Mouse (Mus musculus): ENCODE results near the gene Grap. TPM values are rescaled to one million over a fixed set of nuclear protein-coding genes. Genes with fewer than 3 reads are reported as not detected.

Grap gene
- polyA plus RNA-seq, 1 experiment from 2014 or later: 10.2 TPM

- Histone ChIP-seq H3K4me3 (replicated peaks; ENCODE audit: low read length) (no peak overlapping the region), H3K4me2 (ENCODE audit: low read length) (no peak overlapping the region), H3K9me3 (ENCODE audit: control insufficient read depth, low read length) (no peaks in the 10 kb centered on the region), H3K27ac (ENCODE audit: low read length) (no peak overlapping the region), H3K9ac (replicated peaks; ENCODE audit: low read depth, low read length) (no peak overlapping the region), H3K27me3 (replicated peaks; ENCODE audit: control insufficient read depth, insufficient read depth, low read length) (no peaks in the 10 kb centered on the region), H3K36me3 (ENCODE audit: control insufficient read depth, insufficient read depth) (no peaks in the 10 kb centered on the region), H3K4me1 (replicated peaks; ENCODE audit: control insufficient read depth, insufficient read depth, low read length) (no peaks in the 10 kb centered on the region)
- ATAC-seq: no peak
- WGBS: 81% methylated on average over 4 of the region's 4 CpGs
Measured at GRCm38 (mm10) chr11:61665401-61665800, 12.3 kb downstream of the Grap start.

- Histone ChIP-seq H3K9ac (replicated peaks; ENCODE audit: low read depth, low read length) (no peak overlapping the region), H3K4me3 (replicated peaks; ENCODE audit: low read length) (no peak overlapping the region), H3K27me3 (replicated peaks; ENCODE audit: control insufficient read depth, insufficient read depth, low read length) (no peaks in the 10 kb centered on the region), H3K9me3 (ENCODE audit: control insufficient read depth, low read length) (no peaks in the 10 kb centered on the region), H3K4me1 (replicated peaks; ENCODE audit: control insufficient read depth, insufficient read depth, low read length) (no peaks in the 10 kb centered on the region), H3K4me2 (ENCODE audit: low read length) (no peak overlapping the region), H3K27ac (ENCODE audit: low read length) (no peak overlapping the region), H3K36me3 (ENCODE audit: control insufficient read depth, insufficient read depth) (no peaks in the 10 kb centered on the region)
- ATAC-seq: no peak
- WGBS: 55% methylated on average over 7 of the region's 7 CpGs
Measured at GRCm38 (mm10) chr11:61665991-61666799, 13.1 kb downstream of the Grap start.

GRCm38 (mm10) chr11:61667248-61667647 is 14.2 kb downstream of the Grap start:
- Histone ChIP-seq H3K4me3 (replicated peaks; ENCODE audit: low read length) (no peak overlapping the region), H3K4me1 (replicated peaks; ENCODE audit: control insufficient read depth, insufficient read depth, low read length) (no peaks in the 10 kb centered on the region), H3K4me2 (ENCODE audit: low read length) (no peak overlapping the region), H3K27ac (ENCODE audit: low read length) (no peak overlapping the region), H3K27me3 (replicated peaks; ENCODE audit: control insufficient read depth, insufficient read depth, low read length) (no peaks in the 10 kb centered on the region), H3K36me3 (ENCODE audit: control insufficient read depth, insufficient read depth) (no peaks in the 10 kb centered on the region), H3K9ac (replicated peaks; ENCODE audit: low read depth, low read length) (no peak overlapping the region), H3K9me3 (ENCODE audit: control insufficient read depth, low read length) (no peaks in the 10 kb centered on the region)
- 84% methylated on average over 5 of the region's 5 CpGs for WGBS
- ATAC-seq: no peak

GRCm38 (mm10) chr11:61667782-61668181 is 14.7 kb downstream of the Grap start:
- no peak for ATAC-seq
- H3K9ac ChIP-seq (replicated peaks; ENCODE audit: low read depth, low read length): no peak overlapping the region
- H3K4me1 ChIP-seq (replicated peaks; ENCODE audit: control insufficient read depth, insufficient read depth, low read length): no peaks in the 10 kb centered on the region
- 85% methylated on average over 5 of the region's 5 CpGs for WGBS
- no peak overlapping the region for H3K4me3 ChIP-seq (replicated peaks; ENCODE audit: low read length)
- H3K9me3 ChIP-seq (ENCODE audit: control insufficient read depth, low read length): no peaks in the 10 kb centered on the region
- no peaks in the 10 kb centered on the region for H3K27me3 ChIP-seq (replicated peaks; ENCODE audit: control insufficient read depth, insufficient read depth, low read length)
- no peaks in the 10 kb centered on the region for H3K36me3 ChIP-seq (ENCODE audit: control insufficient read depth, insufficient read depth)
- no peak overlapping the region for H3K27ac ChIP-seq (ENCODE audit: low read length)
- H3K4me2 ChIP-seq (ENCODE audit: low read length): no peak overlapping the region

GRCm38 (mm10) chr11:61669492-61670490 is 16.7 kb downstream of the Grap start:
- Histone ChIP-seq H3K9me3 (ENCODE audit: control insufficient read depth, low read length) (no peaks in the 10 kb centered on the region), H3K4me3 (replicated peaks; ENCODE audit: low read length) (no peak overlapping the region), H3K27ac (ENCODE audit: low read length) (no peak overlapping the region), H3K4me2 (ENCODE audit: low read length) (no peak overlapping the region), H3K9ac (replicated peaks; ENCODE audit: low read depth, low read length) (no peak overlapping the region), H3K4me1 (replicated peaks; ENCODE audit: control insufficient read depth, insufficient read depth, low read length) (peaks cover 3% of the 10 kb centered on the region), H3K27me3 (replicated peaks; ENCODE audit: control insufficient read depth, insufficient read depth, low read length) (no peaks in the 10 kb centered on the region), H3K36me3 (ENCODE audit: control insufficient read depth, insufficient read depth) (no peaks in the 10 kb centered on the region)
- WGBS: 85% methylated on average over 14 of the region's 14 CpGs
- ATAC-seq: no peak

GRCm38 (mm10) chr11:61671781-61672383 is 18.8 kb downstream of the Grap start:
- Histone ChIP-seq H3K4me1 (replicated peaks; ENCODE audit: control insufficient read depth, insufficient read depth, low read length) (peaks cover 5% of the 10 kb centered on the region), H3K27ac (ENCODE audit: low read length) (no peak overlapping the region), H3K9ac (replicated peaks; ENCODE audit: low read depth, low read length) (no peak overlapping the region), H3K36me3 (ENCODE audit: control insufficient read depth, insufficient read depth) (no peaks in the 10 kb centered on the region), H3K27me3 (replicated peaks; ENCODE audit: control insufficient read depth, insufficient read depth, low read length) (no peaks in the 10 kb centered on the region), H3K4me2 (ENCODE audit: low read length) (no peak overlapping the region), H3K4me3 (replicated peaks; ENCODE audit: low read length) (no peak overlapping the region), H3K9me3 (ENCODE audit: control insufficient read depth, low read length) (no peaks in the 10 kb centered on the region)
- 69% methylated on average over 19 of the region's 19 CpGs for WGBS
- ATAC-seq: no peak

- ATAC-seq: no peak
- Histone ChIP-seq H3K27ac (ENCODE audit: low read length) (no peak overlapping the region), H3K4me3 (replicated peaks; ENCODE audit: low read length) (no peak overlapping the region), H3K27me3 (replicated peaks; ENCODE audit: control insufficient read depth, insufficient read depth, low read length) (no peaks in the 10 kb centered on the region), H3K36me3 (ENCODE audit: control insufficient read depth, insufficient read depth) (no peaks in the 10 kb centered on the region), H3K9me3 (ENCODE audit: control insufficient read depth, low read length) (no peaks in the 10 kb centered on the region), H3K9ac (replicated peaks; ENCODE audit: low read depth, low read length) (no peak overlapping the region), H3K4me2 (ENCODE audit: low read length) (no peak overlapping the region), H3K4me1 (replicated peaks; ENCODE audit: control insufficient read depth, insufficient read depth, low read length) (peaks cover 5% of the 10 kb centered on the region)
- WGBS: 32% methylated on average over 8 of the region's 8 CpGs
Measured at GRCm38 (mm10) chr11:61673686-61674085, 20.6 kb downstream of the Grap start.

- 23% methylated on average over 18 of the region's 19 CpGs for WGBS
- no peak overlapping the region for H3K9ac ChIP-seq (replicated peaks; ENCODE audit: low read depth, low read length)
- H3K9me3 ChIP-seq (ENCODE audit: control insufficient read depth, low read length): no peaks in the 10 kb centered on the region
- ATAC-seq: peak; percentile 36; the same call in 1 of the 2 replicates
- no peaks in the 10 kb centered on the region for H3K36me3 ChIP-seq (ENCODE audit: control insufficient read depth, insufficient read depth)
- H3K4me3 ChIP-seq (replicated peaks; ENCODE audit: low read length): no peak overlapping the region
- H3K4me1 ChIP-seq (replicated peaks; ENCODE audit: control insufficient read depth, insufficient read depth, low read length): peaks cover 5% of the 10 kb centered on the region
- H3K27ac ChIP-seq (ENCODE audit: low read length): no peak overlapping the region
- H3K4me2 ChIP-seq (ENCODE audit: low read length): no peak overlapping the region
- H3K27me3 ChIP-seq (replicated peaks; ENCODE audit: control insufficient read depth, insufficient read depth, low read length): no peaks in the 10 kb centered on the region
Measured at GRCm38 (mm10) chr11:61674151-61674838, 21.2 kb downstream of the Grap start.

Measured in forebrain, embryonic 16.5 days (tissue).